Mouse (Mus musculus): ENCODE data around the gene S100a1. TPM values are rescaled to one million over a fixed set of nuclear protein-coding genes. Genes with fewer than 3 reads are reported as not detected.

Gene S100a1
- polyA plus RNA-seq, 1 experiment from 2014 or later, result 386 TPM

DNA sequence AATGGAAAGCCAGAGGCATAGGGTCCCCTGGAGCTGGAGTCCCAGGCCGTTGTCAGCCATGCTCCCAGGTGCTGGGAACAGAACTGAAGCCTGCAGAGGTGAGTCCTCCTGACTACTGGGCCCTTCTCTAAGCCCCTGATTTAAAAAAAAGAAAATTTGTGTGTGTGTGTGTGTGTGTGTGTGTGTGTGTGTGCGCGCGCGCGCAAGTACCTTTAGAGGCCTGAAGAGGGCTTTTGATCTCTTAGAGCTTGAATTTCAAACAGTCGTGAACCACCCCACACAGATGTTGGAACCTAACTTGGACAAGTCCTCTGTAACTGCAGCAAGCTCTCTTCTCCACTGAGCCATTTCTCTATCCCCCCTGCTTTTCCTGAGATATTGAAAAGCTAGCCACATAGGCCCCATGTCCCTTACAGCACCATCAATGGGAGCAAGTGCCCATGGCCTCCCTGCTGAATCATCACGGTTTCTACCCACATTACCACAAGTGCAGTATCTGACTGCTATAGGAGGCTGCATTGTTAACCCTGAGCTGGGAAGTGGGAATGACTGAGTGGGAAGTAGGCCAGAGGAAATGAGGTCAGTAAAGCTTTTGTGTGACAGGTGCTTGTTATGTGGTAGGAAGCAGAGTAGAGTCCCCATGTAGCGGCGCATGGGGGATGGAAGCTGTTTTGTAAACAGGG is 46.4 kb downstream of the S100a1 start:
- TF ChIP-seq EP300 (optimal IDR thresholded peaks at IDR 0.05) (no peak), CTCF (IDR thresholded peaks at IDR 0.05; ENCODE audit: low read depth) (no peak)
- Histone ChIP-seq H3K9ac (ENCODE audit: low read length) (no peak overlapping the region), H3K36me3 (ENCODE audit: control insufficient read depth, insufficient read depth, low read length) (no peaks in the 10 kb centered on the region), H3K4me3 (ENCODE audit: low read depth, low read length) (no peak overlapping the region), H3K9me3 (ENCODE audit: control insufficient read depth, low read length) (no peaks in the 10 kb centered on the region), H3K27me3 (ENCODE audit: control insufficient read depth, insufficient read depth, low read length) (no peaks in the 10 kb centered on the region), H3K27ac (replicated peaks) (no peak overlapping the region), H3K4me1 (replicated peaks; ENCODE audit: control insufficient read depth, insufficient read depth) (no peaks in the 10 kb centered on the region), H3K4me2 (replicated peaks; ENCODE audit: low read depth) (no peak overlapping the region)
- no peak for DNase-seq (ENCODE audit: low spot score)
- 96% methylated on average over 10 of the region's 10 CpGs for WGBS
- no peak for ATAC-seq (ENCODE audit: low FRiP score, low TSS enrichment)

DNA sequence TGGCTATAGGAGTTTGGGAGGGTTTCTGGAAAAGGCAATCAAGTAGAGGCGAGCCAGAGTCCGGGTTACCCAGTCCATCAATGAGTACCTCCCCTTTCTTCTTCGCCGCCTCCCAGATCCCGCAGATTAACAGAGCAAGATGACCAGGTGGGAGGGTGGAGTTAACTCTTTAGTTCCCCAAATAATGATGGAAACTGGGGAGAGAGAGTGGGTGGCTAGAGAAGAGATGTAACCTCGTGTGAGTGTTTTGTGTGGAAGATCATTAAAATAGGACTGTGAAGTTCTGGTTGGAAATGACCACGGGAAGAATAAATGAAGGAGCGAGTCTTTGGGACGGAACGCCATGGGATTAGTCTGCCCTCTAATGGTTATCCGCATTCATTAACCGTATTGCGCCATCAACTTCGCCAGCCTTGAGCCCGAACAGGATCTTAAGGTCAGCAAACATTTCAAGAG is 47.9 kb downstream of the S100a1 start:
- Histone ChIP-seq H3K27me3 (ENCODE audit: control insufficient read depth, insufficient read depth, low read length) (no peaks in the 10 kb centered on the region), H3K27ac (replicated peaks) (no peak overlapping the region), H3K4me3 (ENCODE audit: low read depth, low read length) (peak overlapping the region; percentile 54), H3K9ac (ENCODE audit: low read length) (0 out of 2 replicates have a peak overlapping the region, but pooled peaks have one; percentile 58), H3K4me2 (replicated peaks; ENCODE audit: low read depth) (peak overlapping the region; percentile 83), H3K9me3 (ENCODE audit: control insufficient read depth, low read length) (no peaks in the 10 kb centered on the region), H3K36me3 (ENCODE audit: control insufficient read depth, insufficient read depth, low read length) (no peaks in the 10 kb centered on the region), H3K4me1 (replicated peaks; ENCODE audit: control insufficient read depth, insufficient read depth) (no peaks in the 10 kb centered on the region)
- TF ChIP-seq EP300 (optimal IDR thresholded peaks at IDR 0.05) (no peak), CTCF (IDR thresholded peaks at IDR 0.05; ENCODE audit: low read depth) (peak; percentile 92)
- ATAC-seq (ENCODE audit: low FRiP score, low TSS enrichment), result peak; percentile 39; the same call in 1 of the 2 replicates
- peak; percentile 71 for DNase-seq (ENCODE audit: low spot score)
- under 1% methylated on average over 15 of the region's 15 CpGs for WGBS

DNA sequence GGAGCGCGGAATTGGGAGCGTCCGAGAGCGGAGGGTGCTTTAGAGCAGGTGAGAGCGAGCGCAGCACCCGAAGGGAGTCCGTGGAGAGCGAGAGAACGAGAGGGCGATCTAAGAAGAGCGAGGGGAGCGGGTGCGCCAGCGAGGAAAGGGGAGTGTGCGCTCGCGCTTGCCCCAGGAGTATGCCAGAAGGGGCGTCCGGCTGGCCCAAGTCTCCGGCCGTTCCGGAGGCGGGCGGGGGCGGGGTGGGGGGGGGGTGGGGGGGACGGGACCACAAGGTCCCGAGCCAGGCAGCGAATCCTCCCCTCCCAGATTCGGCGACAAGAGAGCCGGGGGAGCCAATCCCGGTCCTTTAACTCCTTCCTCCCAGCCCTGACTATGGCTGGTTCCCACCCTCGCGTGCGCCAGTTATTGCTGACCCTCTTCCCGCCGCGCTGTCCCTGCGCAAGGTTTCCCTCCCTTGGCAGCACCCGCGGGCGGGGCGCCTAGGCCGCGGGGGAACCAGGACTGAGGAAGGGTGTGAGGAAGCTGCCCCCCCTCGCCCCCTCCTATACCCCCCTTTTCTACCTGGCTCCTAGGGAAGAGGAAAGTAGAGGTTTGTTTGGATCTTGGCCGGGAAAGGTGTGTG is 48.4 kb downstream of the S100a1 start, which contains the start of gene Npr1:
Gene Npr1 (minus strand): TSS at position 181 of the 625 bp plus-strand sequence.
- WGBS, result 0% methylated on average over 24 of the region's 49 CpGs
- peak; percentile 39 for ATAC-seq (ENCODE audit: low FRiP score, low TSS enrichment)
- peak within 1 kb of the TSS; percentile 83 for H3K4me2 ChIP-seq (replicated peaks; ENCODE audit: low read depth)
- no peaks in the 10 kb centered on the region for H3K9me3 ChIP-seq (ENCODE audit: control insufficient read depth, low read length)
- no peaks in the 10 kb centered on the region for H3K4me1 ChIP-seq (replicated peaks; ENCODE audit: control insufficient read depth, insufficient read depth)
- DNase-seq (ENCODE audit: low spot score), result peak; percentile 40
- 0 out of 2 replicates have a peak within 1 kb of the TSS, but pooled peaks have one; percentile 24 for H3K27ac ChIP-seq (replicated peaks)
- no peak for TF ChIP-seq EP300 (optimal IDR thresholded peaks at IDR 0.05)
- H3K4me3 ChIP-seq (ENCODE audit: low read depth, low read length), result peak within 1 kb of the TSS; percentile 54
- H3K27me3 ChIP-seq (ENCODE audit: control insufficient read depth, insufficient read depth, low read length), result no peaks in the 10 kb centered on the region
- peak within 1 kb of the TSS; percentile 58 for H3K9ac ChIP-seq (ENCODE audit: low read length)
- H3K36me3 ChIP-seq (ENCODE audit: control insufficient read depth, insufficient read depth, low read length), result no peaks in the 10 kb centered on the region

DNA sequence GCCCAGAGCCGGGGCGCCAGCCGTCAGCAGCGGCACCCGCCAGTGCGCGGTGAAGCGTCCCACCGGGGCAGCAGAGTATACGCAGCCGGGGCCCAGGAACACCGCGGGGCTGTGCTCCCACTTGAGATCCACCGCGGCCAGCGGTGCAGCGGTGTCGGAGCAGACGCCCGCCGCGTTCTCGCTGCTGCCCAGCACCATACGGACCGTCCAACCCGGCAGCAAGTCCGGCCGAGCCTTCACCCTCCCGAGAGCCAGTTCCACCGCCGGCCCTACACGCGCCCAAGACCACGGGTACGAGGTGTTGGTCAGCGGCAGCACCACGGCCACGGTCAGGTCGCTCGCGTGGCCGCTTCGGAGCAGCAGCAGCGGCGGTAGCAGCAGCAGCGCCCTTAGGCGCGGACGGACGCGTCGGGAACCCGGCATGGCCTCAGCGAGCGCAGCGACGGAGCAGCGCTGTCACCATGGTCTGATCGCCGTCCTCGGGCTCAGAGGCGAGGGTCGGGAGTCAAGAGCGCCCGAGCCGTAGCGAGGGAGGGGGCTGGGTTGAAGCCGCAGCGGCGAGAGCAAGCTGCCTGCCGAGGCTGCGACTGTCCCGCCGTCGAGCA is 49.0 kb downstream of the S100a1 start:
- H3K4me2 ChIP-seq (replicated peaks; ENCODE audit: low read depth), result peak overlapping the region; percentile 83
- ATAC-seq (ENCODE audit: low FRiP score, low TSS enrichment) (peak; percentile 36), DNase-seq (ENCODE audit: low spot score) (peak; percentile 44)
- peak overlapping the region; percentile 54 for H3K4me3 ChIP-seq (ENCODE audit: low read depth, low read length)
- H3K4me1 ChIP-seq (replicated peaks; ENCODE audit: control insufficient read depth, insufficient read depth), result no peaks in the 10 kb centered on the region
- no peaks in the 10 kb centered on the region for H3K36me3 ChIP-seq (ENCODE audit: control insufficient read depth, insufficient read depth, low read length)
- H3K27me3 ChIP-seq (ENCODE audit: control insufficient read depth, insufficient read depth, low read length), result no peaks in the 10 kb centered on the region
- H3K27ac ChIP-seq (replicated peaks), result 0 out of 2 replicates have a peak overlapping the region, but pooled peaks have one; percentile 24
- no peak for TF ChIP-seq CTCF (IDR thresholded peaks at IDR 0.05; ENCODE audit: low read depth)
- no peak for TF ChIP-seq EP300 (optimal IDR thresholded peaks at IDR 0.05)
- peak overlapping the region; percentile 58 for H3K9ac ChIP-seq (ENCODE audit: low read length)
- no peaks in the 10 kb centered on the region for H3K9me3 ChIP-seq (ENCODE audit: control insufficient read depth, low read length)
- WGBS, result under 1% methylated on average over 65 of the region's 75 CpGs

DNA sequence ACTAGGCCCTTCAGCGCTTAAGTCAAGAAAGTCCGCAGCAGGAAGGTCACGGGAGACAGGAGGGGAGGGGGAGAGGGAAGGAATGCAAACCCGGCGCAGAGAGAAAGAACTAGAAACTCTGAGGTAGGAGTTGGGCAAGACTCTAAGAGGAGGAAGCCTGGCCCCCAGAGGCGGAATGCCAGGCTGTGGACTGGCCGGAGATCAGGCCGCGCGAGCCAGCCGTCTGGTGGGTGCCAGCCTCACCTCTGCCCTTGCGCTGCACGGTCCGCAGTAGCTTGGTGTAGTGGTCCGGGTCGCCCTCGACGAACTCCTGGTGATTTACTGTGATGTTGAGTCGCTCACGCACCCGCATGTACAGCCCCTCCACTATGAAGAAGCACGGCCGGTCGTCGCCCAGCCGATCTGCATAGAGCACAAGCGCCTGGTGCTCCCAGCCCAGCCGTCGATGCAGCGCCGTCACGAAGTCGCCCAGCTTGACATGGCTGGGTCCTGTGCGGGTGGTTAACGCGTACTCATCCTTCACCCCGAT is 49.6 kb downstream of the S100a1 start:
- H3K27me3 ChIP-seq (ENCODE audit: control insufficient read depth, insufficient read depth, low read length), result no peaks in the 10 kb centered on the region
- H3K4me2 ChIP-seq (replicated peaks; ENCODE audit: low read depth), result peak overlapping the region; percentile 83
- H3K9ac ChIP-seq (ENCODE audit: low read length), result peak overlapping the region; percentile 58; the same call in 1 of the 2 replicates
- 24% methylated on average over 37 of the region's 37 CpGs for whole genome bisulfite sequencing
- ATAC-seq (ENCODE audit: low FRiP score, low TSS enrichment) (peak; percentile 19; the same call in 1 of the 2 replicates), DNase-seq (ENCODE audit: low spot score) (peak; percentile 24)
- H3K4me1 ChIP-seq (replicated peaks; ENCODE audit: control insufficient read depth, insufficient read depth), result no peaks in the 10 kb centered on the region
- H3K9me3 ChIP-seq (ENCODE audit: control insufficient read depth, low read length), result no peaks in the 10 kb centered on the region
- TF ChIP-seq EP300 (optimal IDR thresholded peaks at IDR 0.05) (no peak), CTCF (IDR thresholded peaks at IDR 0.05; ENCODE audit: low read depth) (no peak)
- peak overlapping the region; percentile 54 for H3K4me3 ChIP-seq (ENCODE audit: low read depth, low read length)
- no peaks in the 10 kb centered on the region for H3K36me3 ChIP-seq (ENCODE audit: control insufficient read depth, insufficient read depth, low read length)
- no peak overlapping the region for H3K27ac ChIP-seq (replicated peaks)

Data from stomach, postnatal 0 days (tissue).